Mouse (Mus musculus): ENCODE data around the gene Hist2h2aa2.

Hist2h2aa2 gene

DNA sequence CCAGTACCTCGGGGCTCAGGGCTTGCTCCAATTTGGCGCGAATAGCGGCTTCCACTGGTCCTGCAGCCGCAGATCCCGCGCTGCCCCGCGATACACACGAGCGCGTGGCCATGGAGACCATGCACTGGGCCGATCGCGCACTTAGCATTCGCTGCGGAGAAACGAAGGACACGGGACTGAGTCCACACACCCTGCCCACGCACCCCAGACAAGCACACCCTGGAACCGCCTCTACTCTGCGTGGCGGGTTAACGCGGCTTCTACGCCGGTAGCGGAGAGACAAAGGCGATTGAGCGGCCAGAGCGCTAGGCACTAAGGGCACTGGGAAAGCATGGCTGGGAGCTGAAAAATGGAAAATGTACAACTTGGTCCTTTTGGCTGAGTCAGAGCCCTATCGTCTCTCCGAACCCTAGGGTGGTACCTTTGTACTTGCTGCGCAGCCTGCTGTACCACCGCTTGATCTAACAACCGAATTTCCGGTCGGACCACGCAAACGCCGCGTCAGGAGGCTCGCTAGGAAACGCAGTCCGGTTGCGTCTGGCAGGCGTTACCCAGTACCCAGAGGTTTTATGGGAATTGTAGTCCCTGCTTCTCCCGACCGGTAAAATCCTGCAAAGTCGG is 42.8 kb downstream of the Hist2h2aa2 start:
- peak; percentile 75 to 79 for DNase-seq (ENCODE audit: low spot score in 2 of 2)

DNA sequence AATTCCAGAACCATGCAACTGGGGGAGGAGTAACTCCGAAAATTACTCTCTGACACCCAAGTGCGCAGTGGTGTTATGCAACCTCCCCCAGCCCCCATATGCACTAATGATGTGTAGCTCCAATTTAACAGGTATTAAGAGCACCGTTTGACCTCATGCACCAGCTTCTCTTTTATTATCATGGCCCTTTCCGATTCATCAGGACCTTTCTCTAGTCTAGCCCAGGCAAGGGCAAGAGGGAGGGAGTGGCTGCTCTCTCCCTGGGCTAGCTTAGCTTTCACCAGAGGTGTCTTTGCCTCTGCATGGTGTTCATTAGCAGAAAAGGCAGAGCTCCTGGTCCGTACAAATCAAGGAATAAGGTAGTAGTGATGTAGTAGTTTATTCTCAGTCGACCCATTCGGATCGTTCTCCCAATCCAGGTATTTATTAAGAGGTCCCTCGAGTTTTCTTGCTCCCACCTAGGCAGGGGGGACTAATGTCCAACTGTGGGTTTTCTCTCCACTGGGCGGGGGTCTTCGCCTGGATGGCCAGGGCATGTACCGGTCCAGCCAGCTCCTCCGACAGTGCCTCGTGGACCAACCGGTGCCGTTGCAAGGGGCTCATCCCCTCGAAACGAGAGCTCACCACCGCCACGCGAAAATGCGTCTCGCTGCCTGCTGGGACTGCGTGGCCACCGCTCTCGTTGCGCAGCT is 43.5 kb downstream of the Hist2h2aa2 start:
- DNase-seq (ENCODE audit: low spot score in 2 of 2): peak in 1 of 2 experiments; percentile 24

DNA sequence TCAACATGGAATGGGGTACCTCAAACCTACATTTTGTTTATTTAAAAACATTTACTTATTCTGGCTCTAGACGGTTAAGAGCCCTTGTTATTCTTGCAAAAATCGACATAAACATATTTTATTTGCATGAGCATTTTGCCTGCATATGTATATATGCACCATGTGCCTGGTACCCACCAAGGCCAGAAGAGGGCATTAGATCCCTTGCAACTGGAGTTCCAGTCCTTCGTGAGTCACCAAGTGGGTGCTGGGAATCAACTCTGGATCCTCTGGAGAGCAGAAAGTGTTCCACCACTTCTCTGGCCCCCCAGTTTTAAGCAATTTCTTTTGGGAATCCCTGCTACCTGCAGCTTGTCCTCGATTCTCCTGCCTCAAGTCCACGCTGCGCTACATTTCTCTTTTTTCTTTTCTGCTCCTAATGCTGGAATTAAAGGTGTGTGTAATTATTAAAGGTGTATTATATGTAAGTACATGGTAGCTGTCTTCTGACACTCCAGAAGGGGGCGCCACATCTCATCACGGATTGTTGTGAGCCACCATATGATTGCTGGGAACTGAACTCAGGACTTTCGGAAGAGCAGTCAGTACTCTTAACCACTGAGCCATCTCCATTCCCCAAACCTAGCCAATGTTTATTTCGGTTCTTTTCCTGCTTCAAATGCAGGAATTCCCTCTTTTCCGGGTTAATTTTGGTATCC is 44.3 kb downstream of the Hist2h2aa2 start:
- DNase-seq (ENCODE audit: low spot score in 2 of 2): peak in 1 of 2 experiments; percentile 26

DNA sequence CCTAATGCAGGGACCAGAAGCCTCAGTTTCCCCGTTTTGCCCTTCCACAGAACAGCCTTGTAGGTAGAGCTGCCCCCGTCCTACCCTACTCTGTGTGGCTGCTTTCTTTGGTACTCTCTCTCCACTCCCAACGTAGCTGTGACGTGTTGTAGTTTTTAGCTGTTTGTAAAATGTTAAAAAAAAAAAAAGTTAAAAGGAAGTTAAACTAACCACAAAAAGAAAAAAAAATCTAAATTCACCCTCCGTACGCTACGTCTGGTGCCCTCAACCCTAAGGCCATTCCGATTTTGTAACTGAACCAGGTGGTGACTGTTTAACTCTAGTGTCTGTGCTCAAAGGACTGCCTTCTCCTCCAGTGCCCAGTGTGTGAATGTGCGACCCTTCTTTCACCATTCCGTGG is 45.1 kb downstream of the Hist2h2aa2 start:
- DNase-seq (ENCODE audit: low spot score in 2 of 2): no peak

DNA sequence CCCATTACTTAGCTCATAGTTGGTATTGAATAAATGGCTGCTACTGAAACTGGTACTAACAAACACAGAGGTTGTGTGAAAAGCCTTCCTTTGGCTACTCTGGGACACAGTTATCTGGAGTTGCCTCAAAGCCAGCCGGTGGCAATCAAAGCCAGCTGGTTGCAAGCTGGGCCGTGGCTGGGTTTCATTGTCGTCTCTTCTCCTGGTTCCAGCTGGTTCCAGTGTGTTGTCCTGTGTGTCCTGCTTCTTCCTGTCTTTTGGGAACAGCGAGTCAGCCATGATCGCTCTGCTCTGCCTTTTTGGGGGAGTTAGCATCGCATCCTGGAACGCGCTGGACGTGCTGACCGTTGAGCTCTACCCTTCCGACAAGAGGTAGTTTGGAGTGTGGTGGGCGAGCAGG is 47.1 kb downstream of the Hist2h2aa2 start:
- DNase-seq (ENCODE audit: low spot score in 2 of 2): no peak
